Mouse (Mus musculus): ENCODE measurements around the gene Aco2. TPM values are rescaled to one million over a fixed set of nuclear protein-coding genes. Genes with fewer than 3 reads are reported as not detected.
A peak's percentile ranks its signal among the peaks of the same experiment; 100 is the strongest.
"Not testable (repeated sequence)": the region's sequence is repeated elsewhere in the genome, so short reads cannot be mapped to it uniquely, and the experiment has no call there.

The Aco2 gene
- total RNA-seq, 2 experiments from 2014 or later, result 162 to 171 TPM

DNA sequence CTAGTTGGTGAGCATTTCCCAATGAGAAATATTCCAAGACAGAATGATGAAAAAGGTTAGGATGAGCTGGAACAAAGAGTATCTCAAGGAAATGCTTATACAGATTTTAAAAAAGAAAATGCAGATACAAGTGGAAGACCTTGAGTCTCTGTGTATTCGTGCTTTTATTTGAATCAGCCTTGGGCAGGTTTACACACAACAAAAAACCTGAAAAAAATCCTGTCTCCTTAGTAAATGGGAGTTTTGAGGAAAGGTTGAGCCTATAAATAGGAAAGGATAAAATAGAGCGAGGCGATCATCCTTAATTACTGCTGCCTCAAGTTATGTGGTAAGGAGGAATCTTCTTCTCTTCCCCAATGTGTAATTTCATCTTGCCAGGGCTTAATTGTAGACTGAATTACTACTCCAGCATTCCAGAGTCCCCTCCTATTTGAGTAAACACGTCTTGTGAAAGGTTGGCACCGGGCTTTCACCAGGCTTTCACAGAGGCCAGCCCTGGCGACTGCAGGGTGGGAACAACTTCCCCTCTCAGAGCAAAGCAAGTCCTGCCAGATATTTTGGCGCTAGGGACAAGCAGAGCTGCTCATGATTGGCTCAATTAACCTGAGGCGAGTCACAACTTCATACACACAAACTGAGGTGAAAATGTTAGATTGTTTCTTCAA lies 11.5 kb upstream of the Aco2 start:
- ATAC-seq (replicated peaks; ENCODE audit: low FRiP score, low TSS enrichment, poor library complexity, severe bottlenecking), result no peak

GRCm38 (mm10) chr15:81864238-81864637 lies 7.9 kb upstream of the Aco2 start:
- ATAC-seq (replicated peaks; ENCODE audit: low FRiP score, low TSS enrichment, poor library complexity, severe bottlenecking), result peak; percentile 44; the same call in 1 of the 2 replicates

DNA sequence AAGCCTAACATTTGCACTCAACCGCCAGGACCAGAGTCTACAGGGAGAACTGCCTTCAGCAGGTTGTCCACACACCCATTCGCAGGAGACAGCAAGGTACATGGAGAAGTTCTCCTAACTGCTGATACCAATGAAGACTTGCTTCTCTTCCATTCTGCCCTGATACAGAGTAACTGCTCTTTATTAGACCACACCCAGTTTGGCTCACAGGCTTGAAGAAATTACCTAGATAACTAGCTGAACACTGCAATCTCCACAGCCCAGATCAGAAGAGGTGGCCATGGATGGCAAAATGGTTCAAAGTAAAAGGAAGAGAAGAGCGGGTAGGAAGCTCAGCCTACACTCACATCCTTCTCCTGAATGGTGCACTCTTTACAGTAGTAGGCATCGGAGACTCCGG lies 2.1 kb upstream of the Aco2 start:
- peak; percentile 64 for ATAC-seq (replicated peaks; ENCODE audit: low FRiP score, low TSS enrichment, poor library complexity, severe bottlenecking)

DNA sequence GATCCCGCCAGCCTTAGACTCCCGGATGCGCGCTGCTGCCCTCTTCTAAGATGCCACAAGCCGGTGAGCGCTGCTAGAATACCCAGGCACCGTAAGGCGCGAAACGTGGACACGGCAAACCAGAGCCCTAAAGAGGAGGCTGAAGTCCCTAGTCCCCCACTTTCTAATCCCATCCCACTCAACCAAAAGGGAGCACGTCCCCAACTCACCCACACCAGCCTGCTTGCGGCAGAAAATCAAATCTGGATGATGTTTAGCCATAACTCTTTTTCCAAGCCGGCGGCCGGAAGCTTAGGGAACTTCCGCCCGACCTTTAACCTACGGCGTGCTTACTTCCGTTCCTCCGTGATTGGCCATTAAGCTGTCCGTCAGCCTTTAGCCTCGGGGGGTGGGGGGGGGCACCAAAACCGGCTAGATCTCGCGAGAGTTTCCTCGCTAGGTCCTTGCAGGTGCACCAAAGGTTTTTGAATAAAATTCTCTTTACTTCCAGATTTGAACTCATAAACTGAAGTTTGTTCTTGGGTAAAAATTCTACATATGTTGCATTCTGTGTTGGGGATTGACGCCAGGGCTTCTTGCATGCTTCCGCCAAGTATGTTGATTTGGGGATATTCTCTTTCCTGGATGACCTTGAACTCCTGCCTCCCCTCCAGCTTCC lies 376 bp upstream of the Aco2 start, which contains the start of gene Phf5a:
Phf5a (minus strand) TSS at position 308 of the 658 bp plus-strand sequence.
- peak; percentile 82 for ATAC-seq (replicated peaks; ENCODE audit: low FRiP score, low TSS enrichment, poor library complexity, severe bottlenecking)

- ATAC-seq (replicated peaks; ENCODE audit: low FRiP score, low TSS enrichment, poor library complexity, severe bottlenecking), result no peak
These were observed 7.7 kb downstream of the Aco2 start for GRCm38 (mm10) chr15:81879531-81880401.

- no peak for ATAC-seq (replicated peaks; ENCODE audit: low FRiP score, low TSS enrichment, poor library complexity, severe bottlenecking)
These were observed 10.2 kb downstream of the Aco2 start for GRCm38 (mm10) chr15:81882348-81882747.

DNA sequence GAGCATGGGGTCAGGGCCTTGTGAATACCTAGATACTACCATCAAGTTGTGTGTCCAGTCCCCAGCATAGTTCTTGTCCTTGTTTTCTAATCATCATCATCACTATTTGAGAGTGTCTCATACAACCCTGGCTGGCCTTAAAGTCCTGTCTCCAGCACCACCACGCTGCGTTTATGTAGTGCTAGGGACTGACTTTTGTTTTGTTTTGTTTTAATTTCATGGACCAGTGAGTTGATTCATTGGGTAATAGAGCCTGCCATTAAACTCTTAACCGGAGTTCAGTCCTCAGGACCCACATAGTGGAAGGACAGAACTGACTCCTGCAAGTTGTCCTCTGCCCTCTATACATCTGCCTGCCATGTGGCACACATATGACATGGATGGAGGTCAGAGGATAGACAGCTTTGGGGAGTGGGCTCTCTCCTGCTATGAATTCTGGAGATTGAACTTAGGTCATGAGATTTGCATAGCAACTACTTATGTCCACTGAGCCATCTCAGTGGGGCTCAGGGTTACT lies 13.4 kb downstream of the Aco2 start:
- ATAC-seq (replicated peaks; ENCODE audit: low FRiP score, low TSS enrichment, poor library complexity, severe bottlenecking), result no peak

DNA sequence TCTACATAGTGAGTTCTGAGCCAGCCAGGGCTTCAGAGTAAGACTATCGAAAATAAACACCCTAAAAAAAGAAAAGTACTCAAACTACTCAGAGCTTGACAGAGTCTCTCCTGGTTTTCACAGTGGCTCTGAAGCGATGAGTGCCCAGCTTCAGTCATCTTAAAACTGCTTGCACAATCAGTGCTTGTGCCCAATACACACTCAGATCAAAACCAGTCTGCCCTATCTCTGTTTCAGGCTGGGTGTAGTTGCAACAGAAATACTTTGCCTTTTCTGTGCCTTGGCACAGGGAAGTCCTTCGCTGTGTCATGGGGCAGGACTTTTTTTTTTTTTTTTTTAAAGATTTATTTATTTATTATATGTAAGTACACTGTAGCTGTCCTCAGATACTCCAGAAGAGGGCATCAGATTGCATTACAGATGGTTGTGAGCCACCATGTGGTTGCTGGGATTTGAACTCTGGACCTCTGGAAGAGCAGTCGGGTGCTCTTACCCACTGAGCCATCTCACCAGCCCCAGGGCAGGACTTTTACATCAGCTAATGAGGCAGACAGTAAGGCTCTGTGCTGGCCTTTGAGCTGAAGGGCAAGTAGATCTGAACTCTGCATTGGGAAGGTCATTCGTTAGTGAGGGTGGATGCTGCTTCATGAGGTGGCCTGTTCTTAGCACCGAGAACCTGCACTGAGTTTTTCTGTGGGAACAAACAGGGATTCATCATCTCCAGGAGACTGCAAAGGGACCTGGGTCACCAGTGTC lies 14.9 kb downstream of the Aco2 start:
- no peak for ATAC-seq (replicated peaks; ENCODE audit: low FRiP score, low TSS enrichment, poor library complexity, severe bottlenecking)

- no peak for ATAC-seq (replicated peaks; ENCODE audit: low FRiP score, low TSS enrichment, poor library complexity, severe bottlenecking)
These were observed 17.1 kb downstream of the Aco2 start for GRCm38 (mm10) chr15:81889175-81889574.

- ATAC-seq (replicated peaks; ENCODE audit: low FRiP score, low TSS enrichment, poor library complexity, severe bottlenecking), result no peak
These were observed 19.2 kb downstream of the Aco2 start for GRCm38 (mm10) chr15:81891140-81891802.

DNA sequence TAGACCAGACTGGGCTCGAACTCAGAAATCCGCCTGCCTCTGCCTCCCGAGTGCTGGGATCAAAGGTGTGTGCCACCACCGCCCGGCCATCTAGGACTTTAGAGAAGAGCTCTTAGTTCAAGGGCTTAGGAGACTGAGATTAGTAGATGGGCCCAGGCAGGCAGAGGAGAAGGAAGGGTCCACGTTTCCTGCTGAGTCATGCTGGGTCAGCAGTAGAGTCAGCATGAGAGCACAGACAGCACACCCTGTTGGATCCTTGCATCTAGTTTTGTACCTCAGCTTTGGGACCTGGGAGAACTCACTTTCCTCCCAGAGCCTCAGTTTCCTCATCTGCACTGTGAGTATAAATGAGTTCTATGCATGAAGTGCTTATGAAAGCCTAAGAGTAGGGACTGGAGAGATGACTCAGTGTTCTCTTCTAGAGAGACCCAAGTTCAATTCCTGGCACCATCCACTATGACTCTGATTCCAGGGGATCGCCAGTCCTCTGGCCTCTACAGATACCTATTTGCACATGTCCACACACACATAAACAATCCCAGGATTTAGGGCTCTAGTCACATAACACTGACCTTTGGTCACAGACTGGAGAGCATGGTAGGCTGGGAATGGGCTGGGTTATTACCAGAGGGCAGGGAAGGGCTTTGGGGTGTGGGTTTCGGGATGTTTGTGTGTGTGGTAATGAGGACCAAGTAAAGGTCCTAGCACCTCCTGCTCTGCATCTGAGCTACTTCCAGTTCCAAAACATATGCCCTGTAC lies 19.9 kb downstream of the Aco2 start:
- ATAC-seq (replicated peaks; ENCODE audit: low FRiP score, low TSS enrichment, poor library complexity, severe bottlenecking), result no peak

DNA sequence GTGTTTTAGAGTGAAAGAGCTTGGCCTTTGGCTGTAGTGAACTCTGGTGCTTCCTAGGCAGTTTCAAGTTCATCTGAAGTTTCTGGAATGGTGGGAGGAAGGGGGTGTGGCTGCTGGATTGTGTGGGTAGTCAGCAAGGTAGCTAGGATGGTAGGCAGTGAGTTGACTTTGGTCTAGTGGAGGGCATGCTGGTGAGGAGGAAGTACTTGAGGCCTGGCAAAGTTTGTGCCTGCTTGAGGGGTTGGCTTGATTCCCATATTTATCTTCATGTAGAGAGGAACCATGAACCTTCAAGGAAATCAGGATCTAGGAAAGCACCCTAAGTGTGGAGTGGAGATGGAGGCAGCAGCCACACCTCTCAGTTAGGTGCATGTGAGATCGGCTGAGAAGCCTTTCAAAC lies 21.9 kb downstream of the Aco2 start:
- no peak for ATAC-seq (replicated peaks; ENCODE audit: low FRiP score, low TSS enrichment, poor library complexity, severe bottlenecking)

GRCm38 (mm10) chr15:81896407-81896806 lies 24.3 kb downstream of the Aco2 start:
- ATAC-seq (replicated peaks; ENCODE audit: low FRiP score, low TSS enrichment, poor library complexity, severe bottlenecking), result no peak

DNA sequence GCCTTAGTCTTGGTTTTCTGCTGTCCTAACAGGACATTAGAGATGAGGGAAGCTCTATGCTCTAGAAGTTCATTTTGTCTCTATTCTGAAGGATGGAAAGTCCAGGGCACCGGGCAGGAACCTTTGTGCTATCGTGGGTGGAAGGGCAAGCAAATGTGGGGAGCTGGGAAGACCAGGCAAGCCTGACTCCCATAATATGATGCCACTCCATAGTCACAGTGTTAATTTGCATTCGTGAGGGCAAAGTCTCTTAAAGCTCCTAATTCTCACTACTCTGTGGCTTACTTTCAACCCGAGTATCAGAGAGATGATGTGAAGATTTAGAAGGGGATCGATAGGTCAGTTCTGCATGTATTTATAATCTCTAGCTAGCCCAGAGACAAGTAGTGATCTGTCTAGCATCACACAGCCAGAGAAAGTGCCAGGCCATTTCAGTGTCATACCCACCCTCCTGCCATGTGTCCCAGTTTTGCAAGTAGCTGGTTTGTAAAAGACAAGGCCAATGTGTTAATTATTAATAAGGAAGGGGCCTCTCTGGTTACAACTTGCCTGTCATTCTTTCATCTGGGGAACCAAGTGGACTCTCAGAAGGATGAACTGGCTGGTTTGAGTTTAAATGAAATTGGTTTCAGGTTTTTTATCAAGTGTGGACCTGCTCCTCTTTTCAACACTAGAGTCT lies 25.6 kb downstream of the Aco2 start:
- ATAC-seq (replicated peaks; ENCODE audit: low FRiP score, low TSS enrichment, poor library complexity, severe bottlenecking), result no peak

GRCm38 (mm10) chr15:81898751-81899150 lies 26.6 kb downstream of the Aco2 start:
- no peak for ATAC-seq (replicated peaks; ENCODE audit: low FRiP score, low TSS enrichment, poor library complexity, severe bottlenecking)

GRCm38 (mm10) chr15:81904939-81905338 lies 32.8 kb downstream of the Aco2 start:
- ATAC-seq (replicated peaks; ENCODE audit: low FRiP score, low TSS enrichment, poor library complexity, severe bottlenecking), result peak; percentile 23; the same call in 1 of the 2 replicates

DNA sequence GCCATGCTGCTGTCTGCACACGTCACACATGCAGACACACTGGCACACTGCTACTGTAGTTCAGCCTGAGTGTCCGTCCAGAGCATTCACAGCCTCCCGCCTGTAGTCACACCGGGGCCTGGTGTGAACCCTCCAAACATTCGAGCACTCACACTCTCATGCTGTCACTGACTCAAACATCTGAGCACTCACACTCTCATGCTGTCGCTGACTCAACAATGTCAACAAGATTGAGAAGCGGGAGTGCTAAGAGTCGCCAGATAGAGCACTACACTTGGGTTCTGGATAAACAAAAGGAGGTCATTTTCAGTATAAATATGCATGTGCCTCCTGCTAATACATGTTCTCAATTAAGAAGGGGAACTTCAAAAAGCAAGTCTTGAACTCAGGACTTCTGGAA lies 35.8 kb downstream of the Aco2 start:
- no peak for ATAC-seq (replicated peaks; ENCODE audit: low FRiP score, low TSS enrichment, poor library complexity, severe bottlenecking)

GRCm38 (mm10) chr15:81908767-81909166 lies 36.7 kb downstream of the Aco2 start:
- not testable (repeated sequence) for ATAC-seq (replicated peaks; ENCODE audit: low FRiP score, low TSS enrichment, poor library complexity, severe bottlenecking)
